Mouse (Mus musculus) neural tube, embryonic 14.5 days (tissue): Measurements from ENCODE around the gene Dscam. TPM values are rescaled to one million over a fixed set of nuclear protein-coding genes. Genes with fewer than 3 reads are reported as not detected.

Experiments used
- ATAC-seq: fragments of 200-750 bp; cut with Nextera tagmentation; 2 replicates; pipeline ENCODE4 v1.8.0; 2017; ENCODE audit warnings: low read depth, mild to moderate bottlenecking, moderate TSS enrichment, moderate library complexity
- H3K27ac ChIP-seq: fragments of 300-500 bp; sonication (generic); 2 replicates; pipeline ENCODE4 v1.5.1; 2014; ENCODE audit warnings: low read depth, mild to moderate bottlenecking, control low read depth, low read length, moderate library complexity, mixed read lengths
- H3K27me3 ChIP-seq: fragments of 300-500 bp; sonication (generic); 2 replicates; pipeline ENCODE4 v1.6.1; 2014; ENCODE audit warnings: low read length; ENCODE audit not compliant: control insufficient read depth, insufficient read depth
- H3K36me3 ChIP-seq: fragments of 300-500 bp; sonication (generic); 2 replicates; pipeline ENCODE4 v1.6.1; 2014; ENCODE audit warnings: low read length, mixed read lengths; ENCODE audit not compliant: control insufficient read depth, insufficient read depth
- H3K4me1 ChIP-seq: fragments of 300-500 bp; sonication (generic); 2 replicates; pipeline ENCODE4 v1.6.1; 2014; ENCODE audit warnings: low read length; ENCODE audit not compliant: control insufficient read depth, insufficient read depth
- H3K4me2 ChIP-seq: fragments of 300-500 bp; sonication (generic); 2 replicates; pipeline ENCODE4 v1.6.1; 2014; ENCODE audit warnings: mild to moderate bottlenecking, low read depth, low read length, control low read depth
- H3K4me3 ChIP-seq: fragments of 300-500 bp; sonication (generic); 2 replicates; pipeline ENCODE4 v1.5.1; 2014; ENCODE audit warnings: low read depth, low read length, control low read depth, mixed read lengths
- H3K9ac ChIP-seq: fragments of 300-500 bp; sonication (generic); replicated peaks from 2 replicates; pipeline ENCODE4 v1.6.1; 2014; ENCODE audit warnings: low read depth, mild to moderate bottlenecking, control low read depth, low read length, mixed read lengths
- H3K9me3 ChIP-seq: fragments of 300-500 bp; sonication (generic); 2 replicates; pipeline ENCODE4 v1.6.1; 2016; ENCODE audit warnings: low read length; ENCODE audit not compliant: control insufficient read depth
- WGBS: fragments of 180-500 bp; shearing (Covaris S2); extraction: QIAGEN DNeasy Blood & Tissue Kit; methylation state at CpG from one replicate; pipeline ENCODE4 v1.1.7; 2014; 5-methylcytosine and 5-hydroxymethylcytosine counted together
- polyA plus RNA-seq: library from polyadenylated mRNA; unstranded; fragments of >200 nt; fragmentation: Nextera tagmentation; extraction: Ambion mirVana; gene quantifications from 2 replicates; pipeline ENCODE4 v1.2.1, GENCODE M21; 2014

Dscam gene
- polyA plus RNA-seq: 17.1 and 19.9 TPM in 2 replicates

DNA sequence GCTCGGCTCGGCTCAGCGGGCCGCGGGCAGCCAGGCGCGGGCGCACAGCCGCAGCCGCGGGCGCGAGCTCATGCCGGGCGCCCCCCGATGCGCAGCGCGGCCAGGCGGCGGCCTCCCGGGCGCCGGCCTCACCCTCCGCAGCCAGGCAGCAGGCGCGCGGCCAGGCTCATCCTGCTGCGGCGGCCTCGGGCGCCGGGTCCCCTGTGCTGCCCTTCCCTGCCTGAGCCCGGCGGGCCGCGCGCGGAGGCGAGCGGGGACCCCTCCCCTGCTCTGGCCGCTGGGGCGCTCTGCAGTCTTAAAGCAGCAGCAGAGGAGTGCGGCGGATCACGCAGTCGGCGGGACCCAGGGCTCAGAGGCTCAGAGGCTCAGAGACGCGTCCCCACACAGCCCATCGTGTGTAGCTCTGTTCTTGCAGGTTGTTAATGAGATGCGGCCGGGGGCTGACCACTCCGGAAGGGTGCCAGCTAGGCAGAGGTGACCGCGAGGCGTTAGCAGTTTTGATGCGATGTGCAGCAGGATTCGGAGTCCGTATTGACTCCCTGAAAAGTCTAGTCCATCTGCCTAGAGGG, at the start of gene Dscam:
Gene Dscam, minus strand, starts transcription at position 240 of the 569 bp plus-strand sequence.
- under 1% methylated on average over 47 of the region's 60 CpGs for WGBS
- peak within 1 kb of the TSS; percentile 95 for H3K9ac ChIP-seq
- peaks cover 6% of the 10 kb centered on the region; the same call in 1 of the 2 replicates for H3K27me3 ChIP-seq
- peaks cover 14% of the 10 kb centered on the region; the same call in 1 of the 2 replicates for H3K4me1 ChIP-seq
- peak; percentile 81 for ATAC-seq
- H3K4me2 ChIP-seq: peak within 1 kb of the TSS; percentile 74
- no peaks in the 10 kb centered on the region for H3K36me3 ChIP-seq
- peak within 1 kb of the TSS; percentile 94 for H3K27ac ChIP-seq
- peak within 1 kb of the TSS; percentile 69 for H3K4me3 ChIP-seq
- no peaks in the 10 kb centered on the region for H3K9me3 ChIP-seq

- Histone ChIP-seq H3K9me3 (no peaks in the 10 kb centered on the region), H3K27me3 (no peaks in the 10 kb centered on the region), H3K4me2 (no peak overlapping the region), H3K4me1 (no peaks in the 10 kb centered on the region), H3K36me3 (no peaks in the 10 kb centered on the region), H3K27ac (no peak overlapping the region), H3K4me3 (no peak overlapping the region), H3K9ac (no peak overlapping the region)
- WGBS: 31% methylated on average over 2 of the region's 2 CpGs
- ATAC-seq: no peak
These were observed 48.8 kb upstream of the Dscam start for GRCm38 (mm10) chr16:97219381-97219780.

- no peak for ATAC-seq
These were observed 39.4 kb upstream of the Dscam start for GRCm38 (mm10) chr16:97209997-97210396.

DNA sequence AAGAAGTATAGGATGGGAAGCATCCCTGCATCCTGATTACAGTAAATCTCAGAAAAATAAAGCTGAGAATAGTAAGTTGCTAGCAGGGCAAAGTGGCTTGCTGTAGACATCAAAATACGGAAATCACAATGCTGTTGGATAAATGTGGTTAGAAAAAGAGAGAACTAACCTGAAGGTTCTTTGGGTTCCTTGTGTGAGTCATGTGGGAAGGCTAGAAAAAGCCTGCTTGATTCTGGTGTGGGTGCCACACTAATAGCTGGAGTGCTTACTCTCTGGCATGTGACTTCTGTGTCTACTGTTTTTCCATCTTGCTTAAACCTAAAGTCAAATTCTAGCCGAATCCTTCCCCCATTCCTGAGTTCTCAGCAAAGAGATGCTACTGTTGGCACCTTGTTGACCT, 37.7 kb upstream of the Dscam start:
- Histone ChIP-seq H3K27me3 (no peaks in the 10 kb centered on the region), H3K9ac (no peak overlapping the region), H3K27ac (no peak overlapping the region), H3K4me2 (no peak overlapping the region), H3K4me1 (no peaks in the 10 kb centered on the region), H3K4me3 (no peak overlapping the region), H3K9me3 (no peaks in the 10 kb centered on the region), H3K36me3 (no peaks in the 10 kb centered on the region)
- ATAC-seq: no peak
- 83% methylated on average over 2 of the region's 2 CpGs for WGBS

More at GRCm38 (mm10) chr16:97209997-97210396, 39.4 kb upstream of the Dscam start:
- H3K4me1 ChIP-seq: no peaks in the 10 kb centered on the region
- no peak overlapping the region for H3K4me2 ChIP-seq
- H3K9me3 ChIP-seq: no peaks in the 10 kb centered on the region
- H3K9ac ChIP-seq: no peak overlapping the region
- H3K27ac ChIP-seq: no peak overlapping the region
- H3K36me3 ChIP-seq: no peaks in the 10 kb centered on the region
- H3K4me3 ChIP-seq: no peak overlapping the region
- whole genome bisulfite sequencing: 48% methylated on average over 5 of the region's 5 CpGs
- H3K27me3 ChIP-seq: no peaks in the 10 kb centered on the region

DNA sequence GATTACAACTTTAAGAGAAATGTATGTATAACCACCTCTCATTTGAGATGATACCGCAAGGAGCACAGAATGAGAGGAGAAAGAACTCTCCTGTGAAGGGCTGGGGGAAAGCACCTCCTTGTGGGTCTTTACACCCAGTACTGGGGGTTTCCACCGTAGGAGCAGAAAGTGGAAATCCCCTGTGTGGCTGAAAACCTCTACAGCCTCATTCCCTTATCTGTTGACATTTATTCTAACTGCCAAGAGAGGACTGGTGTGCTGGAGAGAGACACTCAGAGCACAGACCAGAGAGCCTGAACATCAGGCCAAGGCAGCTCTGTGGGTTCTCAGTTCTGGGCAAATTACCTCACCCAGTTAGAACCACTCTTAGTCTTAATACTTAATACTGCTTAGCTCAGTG, 33.5 kb upstream of the Dscam start:
- 91% methylated on average over 2 of the region's 2 CpGs for WGBS
- no peaks in the 10 kb centered on the region for H3K9me3 ChIP-seq
- ATAC-seq: no peak
- no peak overlapping the region for H3K9ac ChIP-seq
- H3K27me3 ChIP-seq: no peaks in the 10 kb centered on the region
- H3K4me3 ChIP-seq: no peak overlapping the region
- no peaks in the 10 kb centered on the region for H3K36me3 ChIP-seq
- no peak overlapping the region for H3K27ac ChIP-seq
- no peak overlapping the region for H3K4me2 ChIP-seq
- no peaks in the 10 kb centered on the region for H3K4me1 ChIP-seq

DNA sequence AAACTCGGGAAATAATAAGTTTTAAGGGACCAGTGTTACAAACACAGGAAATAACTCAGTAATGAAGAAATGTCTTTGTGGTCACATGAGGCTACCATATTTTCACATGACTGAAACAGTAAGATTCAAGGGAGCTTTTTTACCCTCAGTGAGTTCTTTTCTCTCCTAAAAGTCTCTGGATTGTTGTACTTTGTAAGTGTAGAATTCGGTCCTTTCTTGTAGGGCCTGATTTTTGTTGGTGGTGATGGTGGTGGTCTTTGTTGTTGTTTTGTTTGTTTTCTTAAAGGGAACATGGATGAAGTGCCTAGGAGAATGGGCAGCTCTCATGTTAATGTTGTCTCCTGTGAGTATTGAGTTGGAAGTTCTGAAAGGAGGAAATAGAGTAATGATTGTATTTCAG, 33.0 kb upstream of the Dscam start:
- Histone ChIP-seq H3K36me3 (no peaks in the 10 kb centered on the region), H3K27ac (no peak overlapping the region), H3K4me2 (no peak overlapping the region), H3K4me3 (no peak overlapping the region), H3K9ac (no peak overlapping the region), H3K4me1 (no peaks in the 10 kb centered on the region), H3K27me3 (no peaks in the 10 kb centered on the region), H3K9me3 (no peaks in the 10 kb centered on the region)
- 94% methylated on average over 2 of the region's 2 CpGs for WGBS
- no peak for ATAC-seq

- Histone ChIP-seq H3K27ac (no peak overlapping the region), H3K36me3 (no peaks in the 10 kb centered on the region), H3K4me2 (no peak overlapping the region), H3K4me1 (no peaks in the 10 kb centered on the region), H3K4me3 (no peak overlapping the region), H3K9ac (no peak overlapping the region), H3K27me3 (no peaks in the 10 kb centered on the region), H3K9me3 (no peaks in the 10 kb centered on the region)
- 83% methylated on average over 2 of the region's 2 CpGs for WGBS
- no peak for ATAC-seq
These were observed 24.1 kb upstream of the Dscam start for GRCm38 (mm10) chr16:97194630-97195029.

DNA sequence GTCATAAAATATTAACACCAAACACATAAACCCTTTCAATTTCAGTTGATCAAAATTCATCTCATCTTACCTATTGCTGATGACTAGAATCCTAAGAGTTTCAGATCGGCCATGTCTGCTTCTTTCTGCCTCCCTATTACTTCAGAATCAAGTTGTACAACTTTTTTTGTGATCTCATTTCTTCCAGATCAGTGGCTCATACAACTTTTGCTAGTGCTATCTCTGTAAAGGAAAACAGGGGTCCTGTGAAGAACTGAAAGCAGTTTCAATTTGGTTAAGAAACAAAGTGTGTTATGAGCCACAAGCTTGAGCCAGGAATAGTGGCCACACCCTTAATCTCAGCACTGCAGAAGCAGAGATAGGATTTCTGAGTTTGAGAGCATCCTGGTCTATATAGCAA, 23.6 kb upstream of the Dscam start:
- H3K27me3 ChIP-seq: no peaks in the 10 kb centered on the region
- H3K4me2 ChIP-seq: no peak overlapping the region
- no peak overlapping the region for H3K27ac ChIP-seq
- no peak overlapping the region for H3K9ac ChIP-seq
- no peaks in the 10 kb centered on the region for H3K4me1 ChIP-seq
- H3K4me3 ChIP-seq: no peak overlapping the region
- no peak for ATAC-seq
- no peaks in the 10 kb centered on the region for H3K9me3 ChIP-seq
- WGBS: 88% methylated on average over 1 of the region's 1 CpGs
- H3K36me3 ChIP-seq: no peaks in the 10 kb centered on the region

DNA sequence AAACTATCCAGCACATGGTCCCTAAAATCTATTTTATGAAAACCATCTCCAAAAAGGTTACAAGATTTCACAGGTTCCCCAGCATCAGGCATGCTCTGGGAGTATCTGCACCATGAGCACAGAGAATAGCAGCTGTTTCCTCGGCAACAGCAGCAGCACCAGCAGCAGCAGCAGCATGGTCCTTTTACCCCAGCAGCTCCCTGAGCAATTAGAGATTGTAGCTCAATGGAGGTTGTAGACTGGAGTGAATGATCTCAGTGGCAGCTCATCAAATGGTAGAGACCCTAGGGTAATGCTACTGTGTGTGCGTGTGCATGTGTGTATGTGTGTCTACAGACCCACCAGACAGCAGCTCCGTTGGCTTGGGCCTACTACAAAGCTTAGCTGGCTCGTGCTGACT, 21.7 kb upstream of the Dscam start:
- Histone ChIP-seq H3K9me3 (no peaks in the 10 kb centered on the region), H3K27me3 (no peaks in the 10 kb centered on the region), H3K4me2 (no peak overlapping the region), H3K4me1 (no peaks in the 10 kb centered on the region), H3K27ac (no peak overlapping the region), H3K9ac (no peak overlapping the region), H3K36me3 (no peaks in the 10 kb centered on the region), H3K4me3 (no peak overlapping the region)
- 54% methylated on average over 4 of the region's 4 CpGs for WGBS
- ATAC-seq: no peak
